Mouse (Mus musculus): Measurements from ENCODE around the gene Foxd2. TPM values are rescaled to one million over a fixed set of nuclear protein-coding genes. Genes with fewer than 3 reads are reported as not detected.

The Foxd2 gene
- total and polyA plus RNA-seq, 2 experiments from 2014 or later = 0.16 to 1.8 TPM

DNA sequence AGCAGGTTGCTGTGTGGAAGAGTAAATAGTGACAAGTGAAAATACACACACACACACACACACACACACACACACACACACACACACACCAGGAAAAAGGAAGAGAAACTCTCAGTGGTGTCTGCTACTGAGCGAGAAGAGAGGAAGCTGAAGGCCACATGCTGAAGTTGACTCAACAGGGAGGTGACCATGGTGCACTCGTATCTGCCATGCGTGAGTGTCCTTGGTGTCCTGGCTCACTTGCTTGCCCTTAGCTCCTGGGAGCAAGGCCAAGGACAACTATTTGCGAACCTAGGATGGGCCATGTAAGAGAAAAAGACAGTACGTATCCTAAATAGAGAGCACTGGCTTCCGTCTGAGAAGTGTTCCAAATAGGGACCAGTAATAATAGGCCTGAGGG, 25.5 kb upstream of the Foxd2 start:
- Histone ChIP-seq H3K4me1 (ENCODE audit: insufficient read depth, low read length) (no peaks in the 10 kb centered on the region), H3K27ac (no peak overlapping the region), H3K36me3 (ENCODE audit: insufficient read depth, low read length) (no peaks in the 10 kb centered on the region), H3K9ac (replicated peaks; ENCODE audit: low read length) (no peak overlapping the region), H3K9me3 (ENCODE audit: low read length) (no peaks in the 10 kb centered on the region), H3K27me3 (ENCODE audit: insufficient read depth, low read length) (peaks cover 2% of the 10 kb centered on the region; the same call in 1 of the 2 replicates), H3K4me3 (ENCODE audit: low read length) (no peak overlapping the region), H3K4me2 (ENCODE audit: low read depth, low read length) (no peak overlapping the region)
- WGBS = 85% methylated on average over 6 of the region's 6 CpGs
- DNase-seq (ENCODE audit: low spot score) = no peak
- no peak for TF ChIP-seq CTCF (IDR thresholded peaks at IDR 0.05; ENCODE audit: low read depth)
- ATAC-seq = no peak

- Histone ChIP-seq H3K9me3 (ENCODE audit: low read length) (no peaks in the 10 kb centered on the region), H3K27ac (no peak overlapping the region), H3K27me3 (ENCODE audit: insufficient read depth, low read length) (peaks cover 9% of the 10 kb centered on the region), H3K4me2 (ENCODE audit: low read depth, low read length) (no peak overlapping the region), H3K9ac (replicated peaks; ENCODE audit: low read length) (no peak overlapping the region), H3K36me3 (ENCODE audit: insufficient read depth, low read length) (no peaks in the 10 kb centered on the region), H3K4me3 (ENCODE audit: low read length) (no peak overlapping the region), H3K4me1 (ENCODE audit: insufficient read depth, low read length) (no peaks in the 10 kb centered on the region)
- no peak for DNase-seq (ENCODE audit: low spot score)
- 90% methylated on average over 4 of the region's 4 CpGs for WGBS
- ATAC-seq = no peak
- no peak for TF ChIP-seq CTCF (IDR thresholded peaks at IDR 0.05; ENCODE audit: low read depth)
Observed at GRCm38 (mm10) chr4:114932747-114933146, 24.1 kb upstream of the Foxd2 start.

DNA sequence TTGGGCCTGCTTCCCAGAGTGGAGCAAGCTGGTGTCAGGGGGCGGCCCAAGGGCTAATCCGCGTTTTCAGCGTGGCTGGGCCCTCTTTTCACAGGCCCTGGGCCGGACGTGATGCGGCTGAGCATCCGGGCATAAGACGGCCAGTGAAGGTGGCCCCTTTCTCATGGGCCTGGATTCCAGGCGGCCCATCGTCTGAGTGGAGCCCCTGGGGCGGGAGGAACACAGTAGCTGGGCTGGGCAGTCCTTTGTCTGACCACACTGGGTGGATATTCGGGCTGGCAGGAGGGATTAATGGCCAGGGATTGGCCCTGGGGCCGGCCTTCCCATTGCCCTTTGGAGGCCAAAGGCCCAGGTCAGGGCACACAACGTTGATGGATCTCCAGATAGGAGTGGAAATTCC, 20.5 kb upstream of the Foxd2 start:
- H3K9ac ChIP-seq (replicated peaks; ENCODE audit: low read length) = no peak overlapping the region
- no peak overlapping the region for H3K4me3 ChIP-seq (ENCODE audit: low read length)
- H3K27me3 ChIP-seq (ENCODE audit: insufficient read depth, low read length) = peaks cover 45% of the 10 kb centered on the region
- H3K27ac ChIP-seq = no peak overlapping the region
- DNase-seq (ENCODE audit: low spot score) (no peak), ATAC-seq (0 out of 2 replicates have a peak, but pooled peaks have one; percentile 5)
- no peak overlapping the region for H3K4me2 ChIP-seq (ENCODE audit: low read depth, low read length)
- no peaks in the 10 kb centered on the region for H3K36me3 ChIP-seq (ENCODE audit: insufficient read depth, low read length)
- H3K9me3 ChIP-seq (ENCODE audit: low read length) = no peaks in the 10 kb centered on the region
- no peak for TF ChIP-seq CTCF (IDR thresholded peaks at IDR 0.05; ENCODE audit: low read depth)
- WGBS = 23% methylated on average over 15 of the region's 15 CpGs
- no peaks in the 10 kb centered on the region for H3K4me1 ChIP-seq (ENCODE audit: insufficient read depth, low read length)

DNA sequence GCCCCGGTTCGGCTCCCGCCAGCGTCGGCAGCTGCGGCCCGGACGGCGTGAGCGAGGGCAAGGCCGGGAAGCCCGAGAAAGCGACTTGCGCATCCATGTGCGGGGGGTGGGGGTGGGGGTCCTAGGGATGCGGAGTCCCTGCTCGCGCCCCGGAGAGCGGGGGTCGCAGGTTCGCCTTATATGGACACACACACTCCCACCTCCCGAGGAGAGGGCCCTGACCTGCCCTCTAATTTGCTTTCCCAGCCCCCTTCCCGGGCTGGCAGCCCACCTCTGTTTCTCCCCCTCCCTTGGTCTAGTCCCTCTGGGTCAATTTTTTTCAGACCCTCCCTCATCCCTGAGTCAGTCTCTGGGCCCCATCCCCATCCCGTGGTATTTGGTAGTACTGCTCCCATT, 17.2 kb upstream of the Foxd2 start, which contains the start of gene Foxe3:
TSS of gene Foxe3 (minus strand) at position 97 of the 396 bp plus-strand sequence.
- 1% methylated on average over 24 of the region's 25 CpGs for WGBS
- no peak for ATAC-seq
- H3K9me3 ChIP-seq (ENCODE audit: low read length) = no peaks in the 10 kb centered on the region
- H3K27ac ChIP-seq = no peak within 1 kb of the TSS
- TF ChIP-seq CTCF (IDR thresholded peaks at IDR 0.05; ENCODE audit: low read depth) = no peak
- peaks cover 73% of the 10 kb centered on the region for H3K27me3 ChIP-seq (ENCODE audit: insufficient read depth, low read length)
- no peaks in the 10 kb centered on the region for H3K4me1 ChIP-seq (ENCODE audit: insufficient read depth, low read length)
- H3K4me2 ChIP-seq (ENCODE audit: low read depth, low read length) = peak within 1 kb of the TSS; percentile 52
- DNase-seq (ENCODE audit: low spot score) = no peak
- H3K36me3 ChIP-seq (ENCODE audit: insufficient read depth, low read length) = no peaks in the 10 kb centered on the region
- no peak within 1 kb of the TSS for H3K9ac ChIP-seq (replicated peaks; ENCODE audit: low read length)
- H3K4me3 ChIP-seq (ENCODE audit: low read length) = peak within 1 kb of the TSS; percentile 33

- Histone ChIP-seq H3K4me1 (ENCODE audit: insufficient read depth, low read length) (no peaks in the 10 kb centered on the region), H3K27me3 (ENCODE audit: insufficient read depth, low read length) (peaks cover 76% of the 10 kb centered on the region), H3K4me3 (ENCODE audit: low read length) (peak overlapping the region; percentile 33), H3K36me3 (ENCODE audit: insufficient read depth, low read length) (no peaks in the 10 kb centered on the region), H3K9me3 (ENCODE audit: low read length) (no peaks in the 10 kb centered on the region), H3K27ac (no peak overlapping the region), H3K9ac (replicated peaks; ENCODE audit: low read length) (no peak overlapping the region), H3K4me2 (ENCODE audit: low read depth, low read length) (peak overlapping the region; percentile 52)
- ATAC-seq (peak; percentile 40; the same call in 1 of the 2 replicates), DNase-seq (ENCODE audit: low spot score) (no peak)
- no peak for TF ChIP-seq CTCF (IDR thresholded peaks at IDR 0.05; ENCODE audit: low read depth)
- under 1% methylated on average over 110 of the region's 125 CpGs for WGBS
Observed at GRCm38 (mm10) chr4:114924971-114925916, 16.6 kb upstream of the Foxd2 start.

- Histone ChIP-seq H3K27ac (no peak overlapping the region), H3K9me3 (ENCODE audit: low read length) (no peaks in the 10 kb centered on the region), H3K4me2 (ENCODE audit: low read depth, low read length) (no peak overlapping the region), H3K36me3 (ENCODE audit: insufficient read depth, low read length) (no peaks in the 10 kb centered on the region), H3K4me1 (ENCODE audit: insufficient read depth, low read length) (no peaks in the 10 kb centered on the region), H3K4me3 (ENCODE audit: low read length) (no peak overlapping the region), H3K27me3 (ENCODE audit: insufficient read depth, low read length) (peaks cover 67% of the 10 kb centered on the region), H3K9ac (replicated peaks; ENCODE audit: low read length) (no peak overlapping the region)
- no peak for ATAC-seq
- TF ChIP-seq CTCF (IDR thresholded peaks at IDR 0.05; ENCODE audit: low read depth) = peak; percentile 73
- 48% methylated on average over 2 of the region's 2 CpGs for WGBS
- peak; percentile 78 for DNase-seq (ENCODE audit: low spot score)
Observed at GRCm38 (mm10) chr4:114917091-114917490, 8.4 kb upstream of the Foxd2 start.

GRCm38 (mm10) chr4:114916056-114916455, 7.4 kb upstream of the Foxd2 start:
- Histone ChIP-seq H3K4me3 (ENCODE audit: low read length) (no peak overlapping the region), H3K9ac (replicated peaks; ENCODE audit: low read length) (no peak overlapping the region), H3K4me2 (ENCODE audit: low read depth, low read length) (no peak overlapping the region), H3K4me1 (ENCODE audit: insufficient read depth, low read length) (no peaks in the 10 kb centered on the region), H3K9me3 (ENCODE audit: low read length) (no peaks in the 10 kb centered on the region), H3K27ac (no peak overlapping the region), H3K27me3 (ENCODE audit: insufficient read depth, low read length) (peaks cover 68% of the 10 kb centered on the region), H3K36me3 (ENCODE audit: insufficient read depth, low read length) (no peaks in the 10 kb centered on the region)
- WGBS = 36% methylated on average over 4 of the region's 4 CpGs
- TF ChIP-seq CTCF (IDR thresholded peaks at IDR 0.05; ENCODE audit: low read depth) = no peak
- DNase-seq (ENCODE audit: low spot score) = no peak
- no peak for ATAC-seq
